Mouse (Mus musculus) megakaryocyte, embryonic 14.5 days (primary cell): Measurements from ENCODE around the gene Polr2i. TPM values are rescaled to one million over a fixed set of nuclear protein-coding genes. Genes with fewer than 3 reads are reported as not detected.
"Not testable (repeated sequence)": the region's sequence is repeated elsewhere in the genome, so short reads cannot be mapped to it uniquely, and the experiment has no call there.

Experiments
- H3K27me3 ChIP-seq: replicated peaks from 2 replicates; pipeline ENCODE3; 2012; ENCODE audit warnings: inconsistent platforms
- H3K36me3 ChIP-seq: replicated peaks from 2 replicates; pipeline ENCODE3; 2012; ENCODE audit warnings: low read length, inconsistent platforms, mixed read lengths
- H3K4me1 ChIP-seq: 2 replicates; pipeline ENCODE4 v1.6.1; 2012; ENCODE audit warnings: inconsistent platforms
- H3K4me3 ChIP-seq: replicated peaks from 2 replicates; pipeline ENCODE3; 2012; ENCODE audit warnings: moderate library complexity, mild to moderate bottlenecking, inconsistent platforms
- H3K9me3 ChIP-seq: 2 replicates; pipeline ENCODE4 v1.6.1; 2012; ENCODE audit warnings: inconsistent platforms
- FLI1 ChIP-seq: IDR thresholded peaks from 2 replicates; pipeline ENCODE4 v1.6.1; 2012; ENCODE audit warnings: low read length, inconsistent platforms, mixed read lengths
- GATA1 ChIP-seq: IDR thresholded peaks from 3 replicates; pipeline ENCODE4 v1.6.1; 2012; ENCODE audit warnings: mixed read lengths, low read length, inconsistent platforms, borderline replicate concordance
- polyA plus RNA-seq: library from polyadenylated mRNA; stranded (reverse); fragments of >175 nt; gene quantifications from 2 replicates; pipeline ENCODE4 v1.2.3, GENCODE M21; 2012; ENCODE audit warnings: low replicate concordance; ENCODE audit not compliant: insufficient read depth

Polr2i gene
- polyA plus RNA-seq, 1 experiment = 67.3 TPM

DNA sequence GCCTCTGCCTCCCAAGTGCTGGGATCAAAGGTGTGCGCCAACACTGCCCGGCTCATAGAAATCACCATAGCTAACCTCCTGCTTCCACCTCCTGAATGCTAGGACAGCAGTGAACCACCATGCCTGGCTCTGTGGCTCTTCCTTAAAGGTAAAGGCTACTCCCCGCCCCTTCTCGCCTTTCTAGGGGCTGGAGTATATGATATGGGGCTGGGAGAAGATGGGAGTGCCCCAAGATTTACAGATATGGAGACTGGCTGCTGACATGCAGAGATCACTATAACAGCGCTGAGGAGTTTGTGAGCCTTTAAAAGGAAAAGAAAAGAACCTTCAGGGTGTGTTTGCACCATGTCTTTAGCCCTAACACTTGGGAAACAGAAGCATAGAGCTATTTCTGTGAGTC lies 9.5 kb upstream of the Polr2i start:
- peaks cover 47% of the 10 kb centered on the region for H3K36me3 ChIP-seq
- H3K27me3 ChIP-seq = no peaks in the 10 kb centered on the region
- H3K9me3 ChIP-seq = peaks cover 17% of the 10 kb centered on the region
- peaks cover 19% of the 10 kb centered on the region for H3K4me1 ChIP-seq
- TF ChIP-seq GATA1 = no peak
- no peak for TF ChIP-seq FLI1
- no peak overlapping the region for H3K4me3 ChIP-seq

GRCm38 (mm10) chr7:30224206-30224605 lies 7.5 kb upstream of the Polr2i start:
- Histone ChIP-seq H3K4me3 (no peak overlapping the region), H3K36me3 (peaks cover 65% of the 10 kb centered on the region), H3K4me1 (peaks cover 10% of the 10 kb centered on the region), H3K27me3 (no peaks in the 10 kb centered on the region), H3K9me3 (peaks cover 17% of the 10 kb centered on the region)
- TF ChIP-seq GATA1 = no peak
- no peak for TF ChIP-seq FLI1

GRCm38 (mm10) chr7:30231328-30231668 lies 450 bp upstream of the Polr2i start:
- H3K36me3 ChIP-seq = peaks cover 64% of the 10 kb centered on the region
- no peak for TF ChIP-seq FLI1
- TF ChIP-seq GATA1 = no peak
- H3K4me3 ChIP-seq = peak overlapping the region; percentile 100
- H3K9me3 ChIP-seq = no peaks in the 10 kb centered on the region
- H3K4me1 ChIP-seq = peaks cover 31% of the 10 kb centered on the region
- no peaks in the 10 kb centered on the region for H3K27me3 ChIP-seq

DNA sequence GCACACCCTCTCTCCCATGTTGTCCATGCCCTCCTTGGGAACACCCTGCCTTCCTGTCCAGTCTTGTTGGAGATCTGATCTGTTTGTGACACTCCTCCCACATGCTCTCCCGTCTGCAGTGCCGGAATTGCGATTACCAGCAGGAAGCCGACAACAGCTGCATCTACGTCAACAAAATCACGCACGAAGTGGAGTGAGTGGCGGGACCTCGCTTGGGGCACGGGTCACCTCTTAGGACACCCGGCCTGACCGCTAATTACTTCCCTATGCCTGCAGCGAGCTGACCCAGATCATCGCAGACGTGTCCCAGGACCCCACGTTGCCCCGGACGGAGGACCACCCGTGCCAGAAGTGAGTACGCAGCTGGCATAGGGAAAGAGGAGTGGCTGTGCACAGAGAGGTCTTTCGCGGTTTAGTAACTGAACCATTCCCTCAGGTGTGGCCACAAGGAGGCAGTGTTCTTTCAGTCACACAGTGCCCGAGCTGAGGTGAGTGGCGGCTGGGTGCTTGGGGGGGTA lies 942 bp downstream of the Polr2i start:
- Histone ChIP-seq H3K4me3 (peak overlapping the region; percentile 100), H3K27me3 (no peaks in the 10 kb centered on the region), H3K36me3 (peaks cover 50% of the 10 kb centered on the region), H3K4me1 (peaks cover 32% of the 10 kb centered on the region), H3K9me3 (peaks cover 6% of the 10 kb centered on the region; the same call in 1 of the 2 replicates)
- no peak for TF ChIP-seq GATA1
- TF ChIP-seq FLI1 = no peak

DNA sequence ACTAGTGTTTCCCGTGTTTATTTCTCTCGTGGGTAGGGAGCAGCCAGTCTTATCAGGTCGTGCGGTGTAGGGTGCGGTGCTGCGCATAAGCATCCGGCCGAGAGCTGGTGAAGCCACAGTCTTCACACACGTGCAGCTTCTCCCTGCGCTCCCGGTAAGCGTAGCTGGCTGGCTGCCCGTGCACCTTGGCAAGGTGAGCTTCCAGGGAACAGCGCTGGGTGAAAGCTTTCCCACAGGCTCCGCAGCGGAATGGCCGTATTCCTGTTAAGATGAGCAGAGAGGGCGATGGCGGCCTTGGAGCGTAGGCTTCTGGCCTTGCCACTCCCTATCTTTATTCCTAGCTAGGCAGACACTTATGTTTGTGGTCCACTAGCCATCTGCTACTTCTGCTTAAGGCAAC lies 1.6 kb downstream of the Polr2i start:
- Histone ChIP-seq H3K4me1 (peaks cover 38% of the 10 kb centered on the region), H3K36me3 (peaks cover 43% of the 10 kb centered on the region), H3K9me3 (peaks cover 6% of the 10 kb centered on the region; the same call in 1 of the 2 replicates), H3K27me3 (no peaks in the 10 kb centered on the region), H3K4me3 (peak overlapping the region; percentile 62)
- no peak for TF ChIP-seq GATA1
- TF ChIP-seq FLI1 = no peak

DNA sequence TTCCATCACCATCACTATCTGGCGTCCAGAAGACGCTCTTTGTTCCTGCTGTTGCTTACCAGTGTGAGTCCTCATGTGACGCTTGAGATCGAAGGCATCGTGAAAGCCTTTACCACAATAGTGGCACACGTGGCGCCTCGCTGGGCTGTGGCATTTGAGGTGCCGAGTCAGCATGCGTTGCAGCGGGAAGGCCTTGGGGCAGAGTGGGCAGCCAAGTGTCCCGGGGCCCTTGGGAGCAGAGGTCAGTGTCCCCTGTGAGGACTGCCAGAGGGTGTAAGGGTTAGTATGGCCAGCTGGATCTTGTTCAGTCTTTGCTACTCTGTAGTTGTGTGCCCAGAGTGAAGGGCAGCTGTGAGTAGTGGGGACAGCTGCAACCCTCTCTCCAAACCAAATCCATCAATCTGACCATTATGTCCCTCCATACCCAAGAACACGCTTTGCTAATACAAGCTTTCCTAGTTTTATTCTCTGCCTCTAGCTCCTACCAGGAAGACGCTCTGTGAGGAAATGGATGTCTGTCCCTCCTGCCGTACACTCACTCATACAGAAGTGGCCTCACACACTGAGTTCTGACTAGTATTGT lies 2.6 kb downstream of the Polr2i start:
- H3K4me3 ChIP-seq = no peak overlapping the region
- TF ChIP-seq FLI1 = no peak
- TF ChIP-seq GATA1 = no peak

GRCm38 (mm10) chr7:30235091-30235490 lies 3.3 kb downstream of the Polr2i start:
- peaks cover 38% of the 10 kb centered on the region for H3K36me3 ChIP-seq
- TF ChIP-seq FLI1 (no peak), GATA1 (no peak)
- peaks cover 6% of the 10 kb centered on the region; the same call in 1 of the 2 replicates for H3K9me3 ChIP-seq
- H3K4me3 ChIP-seq = peak overlapping the region; percentile 1
- peaks cover 42% of the 10 kb centered on the region for H3K4me1 ChIP-seq
- no peaks in the 10 kb centered on the region for H3K27me3 ChIP-seq

More for the DNA sequence above, 2.6 kb downstream of the Polr2i start:
- peaks cover 38% of the 10 kb centered on the region for H3K36me3 ChIP-seq
- H3K4me1 ChIP-seq = peaks cover 42% of the 10 kb centered on the region
- no peaks in the 10 kb centered on the region for H3K27me3 ChIP-seq
- H3K9me3 ChIP-seq = peaks cover 6% of the 10 kb centered on the region; the same call in 1 of the 2 replicates

DNA sequence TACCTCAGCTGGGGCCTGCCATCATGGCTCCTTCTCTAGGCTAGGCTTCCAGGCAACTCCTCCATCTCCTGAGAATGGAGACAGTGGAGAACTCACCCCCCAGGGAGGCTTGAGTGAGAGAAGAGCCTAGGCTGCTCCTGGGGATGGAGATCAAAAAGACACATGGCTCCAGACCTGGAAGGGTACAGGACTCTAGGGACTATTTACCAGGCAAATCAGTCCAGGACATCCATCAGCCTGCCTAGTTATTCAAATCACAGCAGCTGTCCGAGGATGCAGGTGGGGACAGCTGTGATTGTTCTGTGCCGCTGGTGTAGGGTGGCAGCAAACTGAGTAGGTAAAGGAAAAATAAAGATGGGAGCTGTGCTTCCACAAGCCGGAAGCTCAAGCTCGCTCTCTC lies 3.9 kb downstream of the Polr2i start, which contains the start of gene Ovol3:
Gene Ovol3 (minus strand): TSS at position 101 of the 400 bp plus-strand sequence.
- Histone ChIP-seq H3K27me3 (no peaks in the 10 kb centered on the region), H3K36me3 (peaks cover 41% of the 10 kb centered on the region), H3K4me3 (peak within 1 kb of the TSS; percentile 1), H3K4me1 (peaks cover 39% of the 10 kb centered on the region), H3K9me3 (peaks cover 6% of the 10 kb centered on the region; the same call in 1 of the 2 replicates)
- TF ChIP-seq GATA1 = no peak

GRCm38 (mm10) chr7:30237374-30237773 lies 5.6 kb downstream of the Polr2i start:
- not testable (repeated sequence) for H3K9me3 ChIP-seq, H3K27me3 ChIP-seq, H3K4me3 ChIP-seq
- Histone ChIP-seq H3K4me1 (peaks cover 39% of the 10 kb centered on the region), H3K36me3 (peaks cover 58% of the 10 kb centered on the region)

DNA sequence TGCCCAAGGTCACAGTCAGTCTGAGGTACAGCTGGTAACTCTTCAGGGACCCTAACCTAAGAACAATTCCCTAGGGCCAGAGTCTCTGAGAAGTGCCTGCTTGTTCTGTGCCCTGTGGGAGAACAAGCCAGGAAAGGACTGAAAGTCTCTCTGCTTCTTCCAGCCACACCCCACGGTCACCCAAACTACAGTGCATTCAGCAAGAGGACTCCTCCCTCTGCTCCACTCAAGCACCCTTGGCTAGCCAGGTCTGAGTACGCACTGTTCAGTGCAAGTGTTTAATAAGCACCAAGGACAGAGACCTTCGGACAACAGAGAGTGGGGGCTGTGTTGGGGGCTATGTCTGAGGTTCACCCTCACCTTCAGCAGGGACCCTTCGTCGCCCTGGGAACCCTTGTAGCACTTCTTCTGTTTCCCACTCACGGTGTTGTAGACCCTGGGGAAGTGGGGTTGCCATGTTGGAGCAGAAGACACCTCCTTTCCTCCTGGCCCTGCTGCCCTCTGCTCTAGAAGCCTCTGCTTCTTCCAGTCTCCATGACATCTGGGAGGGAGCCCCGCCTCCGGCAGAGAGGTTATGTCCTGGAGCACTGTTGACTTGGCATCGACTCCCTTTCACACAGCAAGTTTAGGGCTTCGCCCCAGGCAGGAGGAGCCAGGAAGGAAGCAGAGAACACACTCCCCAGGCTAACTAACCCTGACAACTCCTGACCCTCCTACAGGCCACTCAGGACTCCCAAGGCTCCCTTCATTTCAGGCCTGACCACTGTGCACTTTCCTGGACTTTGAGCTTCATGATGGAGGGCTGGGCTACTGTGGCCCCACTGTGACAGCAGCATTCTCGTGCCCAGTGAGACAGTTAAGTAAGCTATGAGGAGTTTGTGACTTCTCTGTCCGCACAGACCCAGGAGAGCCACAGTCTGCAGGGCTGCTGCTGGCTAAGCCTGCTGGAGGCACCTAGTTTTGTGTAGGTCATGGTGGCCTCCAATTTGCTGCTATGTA lies 20.5 kb downstream of the Polr2i start:
- no peak for TF ChIP-seq FLI1
- TF ChIP-seq GATA1 = no peak
- no peaks in the 10 kb centered on the region for H3K27me3 ChIP-seq
- H3K4me3 ChIP-seq = no peak overlapping the region
- no peaks in the 10 kb centered on the region for H3K9me3 ChIP-seq
- peaks cover 92% of the 10 kb centered on the region for H3K36me3 ChIP-seq
- peaks cover 14% of the 10 kb centered on the region for H3K4me1 ChIP-seq
